Comparison of ENCODE assay signal across 17 mouse cellular contexts in the genomic region with DNA sequence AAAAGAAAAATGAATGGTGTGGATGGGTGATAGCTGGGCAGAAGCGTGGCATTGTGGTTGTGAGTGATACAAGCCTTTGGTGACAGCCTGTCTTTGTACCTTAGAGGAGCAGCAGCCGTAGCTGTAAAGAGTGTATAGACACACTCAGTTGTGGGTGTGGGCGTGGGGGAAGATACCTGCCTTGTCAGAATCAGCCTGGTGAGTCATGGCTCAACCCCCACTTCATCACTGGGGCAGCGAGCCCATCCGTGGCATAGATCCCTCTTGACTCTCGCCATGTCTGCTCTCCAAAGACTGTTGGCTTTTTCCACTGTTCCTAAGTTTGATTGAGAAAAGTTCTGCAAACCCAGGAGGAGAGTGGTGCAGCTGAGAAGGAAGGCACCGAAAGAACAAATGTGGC. TPM values are rescaled to one million over a fixed set of nuclear protein-coding genes. Genes with fewer than 3 reads are reported as not detected.
DNase-seq lines count a peak whose midpoint lies in the region; ATAC-seq and TF ChIP-seq lines count a peak whose summit lies in the region.
"Had no signal": no experiment of that assay in that cellular context is flagged by ENCODE, and none has a peak within 500 bp of the region (broad histone marks: within the 10 kb centered on the region; RNA-seq: fewer than 3 reads in every experiment).

No protein-coding gene starts in this region.

- ATAC-seq in liver, postnatal 0 days, result no peak
- ATAC-seq in G1E (ENCODE audit: extremely low read depth, insufficient number of reproducible peaks, low FRiP score, poor library complexity, severe bottlenecking), result peak; percentile 18; the same call in 1 of the 2 replicates
- 0 out of 2 replicates have a peak, but pooled peaks have one; percentile 21 for ATAC-seq in megakaryocyte progenitor cell, adult 5-6 weeks (replicated peaks; ENCODE audit: poor library complexity)
- ATAC-seq: forebrain, embryonic 13.5 days had no signal

- peaks cover 9% of the 10 kb centered on the region; the same call in 1 of the 2 replicates for H3K36me3 ChIP-seq in liver, adult 2 months (ENCODE audit: control insufficient read depth, insufficient read depth, low read length)
- peaks cover 15% of the 10 kb centered on the region; the same call in 1 of the 2 replicates for H3K36me3 ChIP-seq in liver, postnatal 0 days (replicated peaks; ENCODE audit: insufficient read depth, low read length)
- H3K36me3 ChIP-seq in G1E (replicated peaks), result peaks cover 50% of the 10 kb centered on the region
- H3K36me3 ChIP-seq: hindbrain, embryonic 15.5 days; liver, embryonic 15.5 days had no signal

- H3K9me3 ChIP-seq in liver, postnatal 0 days (ENCODE audit: low read length), result no peaks in the 10 kb centered on the region
- no peaks in the 10 kb centered on the region for H3K9me3 ChIP-seq in G1E (replicated peaks)
- H3K9me3 ChIP-seq: embryonic facial prominence, embryonic 15.5 days; forebrain, embryonic 13.5 days; hindbrain, embryonic 15.5 days; limb, embryonic 12.5 days; liver, embryonic 15.5 days; neural tube, embryonic 13.5 days had no signal

- peaks cover 37% of the 10 kb centered on the region for H3K4me1 ChIP-seq in liver, adult 2 months (ENCODE audit: control insufficient read depth, insufficient read depth, low read length)
- H3K4me1 ChIP-seq in liver, postnatal 0 days (ENCODE audit: insufficient read depth), result peaks cover 12% of the 10 kb centered on the region
- peaks cover 91% of the 10 kb centered on the region for H3K4me1 ChIP-seq in G1E (ENCODE audit: insufficient read depth, low read depth, low read length)

- H3K27me3 ChIP-seq in liver, adult 2 months (ENCODE audit: control insufficient read depth, insufficient read depth, low read length), result no peaks in the 10 kb centered on the region
- H3K27me3 ChIP-seq in liver, postnatal 0 days (ENCODE audit: insufficient read depth, low read length), result no peaks in the 10 kb centered on the region
- H3K27me3 ChIP-seq in G1E (ENCODE audit: insufficient read depth, low read length), result no peaks in the 10 kb centered on the region
- H3K27me3 ChIP-seq: embryonic facial prominence, embryonic 15.5 days; forebrain, embryonic 13.5 days; hindbrain, embryonic 15.5 days; limb, embryonic 12.5 days; liver, embryonic 15.5 days; neural tube, embryonic 13.5 days had no signal

- H3K79me2 ChIP-seq in liver, adult 2 months (ENCODE audit: control insufficient read depth, insufficient read depth, low read length), result peaks cover 29% of the 10 kb centered on the region

- H3K4me3 ChIP-seq in liver, adult 2 months (ENCODE audit: insufficient read depth, low read depth, low read length), result no peak overlapping the region
- no peak overlapping the region for H3K4me3 ChIP-seq in liver, postnatal 0 days (ENCODE audit: low read depth, low read length)
- peak overlapping the region; percentile 54; the same call in 1 of the 2 replicates for H3K4me3 ChIP-seq in G1E (ENCODE audit: low read depth, low read length)
- H3K4me3 ChIP-seq: embryonic facial prominence, embryonic 15.5 days; forebrain, embryonic 13.5 days; hindbrain, embryonic 15.5 days; limb, embryonic 12.5 days; liver, embryonic 15.5 days; neural tube, embryonic 13.5 days had no signal

- H3K4me2 ChIP-seq in liver, postnatal 0 days (ENCODE audit: low read depth, low read length), result no peak overlapping the region
- H3K4me2 ChIP-seq: embryonic facial prominence, embryonic 15.5 days; forebrain, embryonic 13.5 days; hindbrain, embryonic 15.5 days; limb, embryonic 12.5 days; liver, embryonic 15.5 days; neural tube, embryonic 13.5 days had no signal

- TF ChIP-seq EP300 in liver, postnatal 0 days (IDR thresholded peaks at IDR 0.05; ENCODE audit: low read depth), result no peak

- 0 out of 2 replicates have a peak overlapping the region, but pooled peaks have one; percentile 7 for H3K9ac ChIP-seq in liver, adult 2 months (ENCODE audit: low read depth, low read length)
- no peak overlapping the region for H3K9ac ChIP-seq in liver, postnatal 0 days (replicated peaks)
- H3K9ac ChIP-seq: embryonic facial prominence, embryonic 15.5 days; forebrain, embryonic 13.5 days; hindbrain, embryonic 15.5 days; limb, embryonic 12.5 days; liver, embryonic 15.5 days; neural tube, embryonic 13.5 days had no signal

- H3K27ac ChIP-seq in liver, adult 2 months (replicated peaks; ENCODE audit: insufficient read depth, low read depth, low read length), result peak overlapping the region; percentile 71
- H3K27ac ChIP-seq in liver, postnatal 0 days (ENCODE audit: low read depth), result no peak overlapping the region
- H3K27ac ChIP-seq: embryonic facial prominence, embryonic 15.5 days; forebrain, embryonic 13.5 days; hindbrain, embryonic 15.5 days; liver, embryonic 15.5 days; neural tube, embryonic 13.5 days had no signal

- DNase-seq in adrenal gland, adult 2 months, result peak; percentile 71
- no peak for DNase-seq in adrenal gland, postnatal 25 days
- no peak for DNase-seq in liver, adult 2 months (ENCODE audit: extremely low read depth, low read depth, low spot score)
- no peak for DNase-seq in liver, postnatal 0 days
- DNase-seq in G1E (ENCODE audit: low spot score), result no peak
- no peak for DNase-seq in testis, postnatal 10 days (ENCODE audit: low spot score)
- DNase-seq in layer of hippocampus, adult 9-10 months (ENCODE audit: low spot score), result no peak
- DNase-seq: heart, adult 11 months; heart, postnatal 10 days; kidney, adult 8-10 months had no signal

- TF ChIP-seq POLR2A in liver, adult 2 months (IDR thresholded peaks at IDR 0.05; ENCODE audit: extremely low read depth, insufficient read depth, low read length), result no peak

- TF ChIP-seq CTCF in liver, adult 2 months (IDR thresholded peaks at IDR 0.05; ENCODE audit: low read depth, low read length), result no peak
- TF ChIP-seq CTCF in liver, postnatal 0 days (IDR thresholded peaks at IDR 0.05; ENCODE audit: low read depth), result no peak
- no peak for TF ChIP-seq CTCF in G1E (IDR thresholded peaks at IDR 0.05; ENCODE audit: low read depth, low read length)

- 52% methylated on average over 7 of the region's 7 CpGs for WGBS in liver, adult 2 months
- WGBS in liver, postnatal 0 days (ENCODE audit: insufficient replicate concordance), result 79% methylated on average over 7 of the region's 7 CpGs

RNA-seq across cellular contexts. Expression of a gene that starts 37.3 kb away (rescaled TPM):
- 1,000 to 10,000 TPM in 1 of 2 experiments, 100 to 1,000 TPM in 1; 490 to 1,131 TPM for total RNA-seq in adrenal gland, adult 2 months (2021)
- polyA plus RNA-seq in adrenal gland, adult 2 months (2012; rRNA removed), result 123 and 254 TPM in 2 replicates
- 524 and 667 TPM in 2 replicates for total RNA-seq in adrenal gland, postnatal 25 days (2021)
- total RNA-seq in liver, adult 2 months (2014; rRNA removed), result 228 and 280 TPM in 2 replicates
- 234 and 322 TPM in 2 replicates for polyA plus RNA-seq in liver, adult 2 months (2012; rRNA removed)
- polyA plus RNA-seq in liver, postnatal 0 days (2015; fragmentation: Nextera tagmentation; extraction: Ambion mirVana), result 107 and 112 TPM in 2 replicates
- total RNA-seq in G1E (2014; fragmentation: Nextera tagmentation) (80.4 and 81.5 TPM in 2 replicates), G1E (2017) (94.5 and 99.9 TPM in 2 replicates)
- 6.3 and 11.7 TPM in 2 replicates for polyA plus RNA-seq in G1E (2012)
- 97.0 and 107 TPM in 2 replicates for total RNA-seq in megakaryocyte progenitor cell, adult 5-6 weeks (2015)
- 104 and 107 TPM in 2 replicates for total RNA-seq in megakaryocyte progenitor cell, adult 5-6 weeks (2017)
